Mouse (Mus musculus) CH12.LX (cell line): Measurements from ENCODE around the gene Tmx2. TPM values are rescaled to one million over a fixed set of nuclear protein-coding genes. Genes with fewer than 3 reads are reported as not detected.
"Not testable (repeated sequence)": the region's sequence is repeated elsewhere in the genome, so short reads cannot be mapped to it uniquely, and the experiment has no call there.

Source experiments
- DNase-seq: peaks from one replicate; pipeline ENCODE4 v3.0.0-alpha.2; 2013; ENCODE audit errors: extremely low read depth
- H3K27ac ChIP-seq: 2 replicates; pipeline ENCODE4 v1.5.1; 2012; ENCODE audit warnings: low read depth, mild to moderate bottlenecking, control low read depth, moderate library complexity; ENCODE audit not compliant: insufficient read depth
- H3K27me3 ChIP-seq: replicated peaks from 2 replicates; pipeline ENCODE3; 2012; ENCODE audit warnings: inconsistent platforms
- H3K36me3 ChIP-seq, 2 experiments: replicated peaks in 1 of 2; 2 replicates each; pipeline versions ENCODE3 to v1.6.1; 2012; ENCODE audit warnings: inconsistent platforms in 1 of 2, low read length in 1 of 2, mild to moderate bottlenecking in 1 of 2, mixed read lengths in 1 of 2, moderate library complexity in 1 of 2; ENCODE audit not compliant: control insufficient read depth in 1 of 2, insufficient read depth in 1 of 2
- H3K4me1 ChIP-seq, 2 experiments: 2 replicates each; pipeline ENCODE4 v1.6.1; 2012; ENCODE audit warnings: inconsistent platforms in 1 of 2, moderate library complexity in 1 of 2; ENCODE audit not compliant: insufficient read depth in 2 of 2, control insufficient read depth in 1 of 2
- H3K4me2 ChIP-seq: 2 replicates; pipeline ENCODE4 v1.6.1; 2012; ENCODE audit warnings: low read depth, mild to moderate bottlenecking, control low read depth; ENCODE audit not compliant: poor library complexity, insufficient read depth, severe bottlenecking
- H3K4me3 ChIP-seq, 3 experiments: fragments of 150-350 bp in 1 of 3; sonication (generic) in 1 of 3; replicated peaks in 1 of 3; 2 replicates each; pipeline versions ENCODE3 to v1.5.1; 2011 to 2012; ENCODE audit warnings: low read depth in 2 of 3, low read length in 2 of 3, mild to moderate bottlenecking in 2 of 3, moderate library complexity in 2 of 3, control low read depth in 1 of 3, improper control_type of control experiment in 1 of 3, inconsistent platforms in 1 of 3, mixed read lengths in 1 of 3; ENCODE audit not compliant: poor library complexity in 1 of 3
- H3K79me2 ChIP-seq: replicated peaks from 2 replicates; pipeline ENCODE4 v1.6.1; 2012; ENCODE audit warnings: mild to moderate bottlenecking, moderate library complexity; ENCODE audit not compliant: control insufficient read depth, poor library complexity, insufficient read depth, severe bottlenecking; ENCODE audit errors: extremely low read depth
- H3K9ac ChIP-seq: 2 replicates; pipeline ENCODE4 v1.6.1; 2012; ENCODE audit warnings: low read depth, mild to moderate bottlenecking, control low read depth, moderate library complexity; ENCODE audit not compliant: insufficient read depth
- H3K9me3 ChIP-seq: replicated peaks from 2 replicates; pipeline ENCODE3; 2012; ENCODE audit warnings: low read length, inconsistent platforms, mixed read lengths
- BHLHE40 ChIP-seq: IDR thresholded peaks from 2 replicates; pipeline ENCODE4 v1.6.1; 2011; ENCODE audit warnings: mild to moderate bottlenecking, low read depth, low read length, improper control_type of control experiment
- CHD1 ChIP-seq: IDR thresholded peaks from 2 replicates; pipeline ENCODE4 v1.6.1; 2012; ENCODE audit warnings: low read depth, low read length, improper control_type of control experiment, inconsistent platforms
- CHD2 ChIP-seq: IDR thresholded peaks from 2 replicates; pipeline ENCODE4 v1.6.1; 2011; ENCODE audit warnings: low read length, improper control_type of control experiment
- CTCF ChIP-seq, 2 experiments: IDR thresholded peaks in 1 of 2; conservative IDR thresholded peaks in 1 of 2; 2 replicates each; pipeline ENCODE4 v1.5.1; 2011 to 2012; ENCODE audit warnings: low read depth in 2 of 2, low read length in 2 of 2, improper control_type of control experiment in 1 of 2, inconsistent platforms in 1 of 2, mild to moderate bottlenecking in 1 of 2, moderate library complexity in 1 of 2
- HCFC1 ChIP-seq: IDR thresholded peaks from 2 replicates; pipeline ENCODE4 v1.6.1; 2012; ENCODE audit warnings: low read depth, mild to moderate bottlenecking, inconsistent platforms, low read length, improper control_type of control experiment
- IRF4 ChIP-seq: IDR thresholded peaks from 2 replicates; pipeline ENCODE4 v1.6.1; 2014; ENCODE audit warnings: low read depth, mild to moderate bottlenecking, inconsistent platforms, low read length, improper control_type of control experiment
- KAT2A ChIP-seq: IDR thresholded peaks from 2 replicates; pipeline ENCODE4 v1.6.1; 2012; ENCODE audit warnings: low read length, improper control_type of control experiment, inconsistent platforms; ENCODE audit not compliant: insufficient replicate concordance
- MAZ ChIP-seq: IDR thresholded peaks from 2 replicates; pipeline ENCODE4 v1.6.1; 2012; ENCODE audit warnings: low read depth, mild to moderate bottlenecking, inconsistent platforms, low read length, improper control_type of control experiment, moderate library complexity
- MXI1 ChIP-seq: IDR thresholded peaks from 2 replicates; pipeline ENCODE4 v1.6.1; 2011; ENCODE audit warnings: mild to moderate bottlenecking, low read depth, low read length, improper control_type of control experiment
- MYC ChIP-seq: IDR thresholded peaks from 2 replicates; pipeline ENCODE4 v1.6.1; 2011; ENCODE audit warnings: low read depth, mild to moderate bottlenecking, improper control_type of control experiment, low read length
- NELFE ChIP-seq: IDR thresholded peaks from 2 replicates; pipeline ENCODE4 v1.6.1; 2011; ENCODE audit warnings: low read depth, low read length, improper control_type of control experiment
- NRF1 ChIP-seq: IDR thresholded peaks from 2 replicates; pipeline ENCODE4 v1.6.1; 2014; ENCODE audit warnings: low read depth, mild to moderate bottlenecking, inconsistent platforms, low read length, improper control_type of control experiment, moderate library complexity
- PAX5 ChIP-seq: IDR thresholded peaks from 2 replicates; pipeline ENCODE4 v1.6.1; 2012; ENCODE audit warnings: low read length, inconsistent platforms, mixed read lengths
- POLR2AphosphoS2 ChIP-seq: IDR thresholded peaks from 2 replicates; pipeline ENCODE4 v1.6.1; 2011; ENCODE audit warnings: low read depth, low read length, improper control_type of control experiment
- RAD21 ChIP-seq: IDR thresholded peaks from 2 replicates; pipeline ENCODE4 v1.6.1; 2011; ENCODE audit warnings: low read depth, mild to moderate bottlenecking, low read length, improper control_type of control experiment, moderate library complexity
- RCOR1 ChIP-seq: conservative IDR thresholded peaks from 2 replicates; pipeline ENCODE4 v1.6.1; 2012; ENCODE audit warnings: low read depth, mild to moderate bottlenecking, inconsistent platforms, low read length, improper control_type of control experiment
- SIN3A ChIP-seq: IDR thresholded peaks from 2 replicates; pipeline ENCODE4 v1.6.1; 2012; ENCODE audit warnings: low read length, improper control_type of control experiment, inconsistent platforms
- SMC3 ChIP-seq: IDR thresholded peaks from 2 replicates; pipeline ENCODE4 v1.6.1; 2011; ENCODE audit warnings: low read depth, low read length, improper control_type of control experiment
- TCF12 ChIP-seq: IDR thresholded peaks from 2 replicates; pipeline ENCODE4 v1.6.1; 2014; ENCODE audit warnings: low read depth, mild to moderate bottlenecking, inconsistent platforms, low read length, improper control_type of control experiment
- USF1 ChIP-seq: IDR thresholded peaks from 2 replicates; pipeline ENCODE4 v1.6.1; 2014; ENCODE audit warnings: low read depth, mild to moderate bottlenecking, inconsistent platforms, low read length, improper control_type of control experiment
- ZKSCAN1 ChIP-seq: IDR thresholded peaks from 2 replicates; pipeline ENCODE4 v1.6.1; 2012; ENCODE audit warnings: low read depth, inconsistent platforms, low read length, improper control_type of control experiment, borderline replicate concordance
- ZMIZ1 ChIP-seq: IDR thresholded peaks from 2 replicates; pipeline ENCODE4 v1.6.1; 2012; ENCODE audit warnings: low read depth, mild to moderate bottlenecking, inconsistent platforms, low read length, improper control_type of control experiment
- ZNF384 ChIP-seq: IDR thresholded peaks from 2 replicates; pipeline ENCODE4 v1.6.1; 2012; ENCODE audit warnings: low read depth, low read length, improper control_type of control experiment, inconsistent platforms
- dilution Hi-C: fragments of 300-500 bp; cut with MboI; formaldehyde crosslinking; loops from 2 replicates; pipeline ENCODE4 v1.14.3; 2020; ENCODE audit warnings: low sequenced_read_pairs; ENCODE audit not compliant: extremely low pct_unique_long_range_greater_than_20kb, extremely low pct_ligation_motif_present
- in situ Hi-C: fragments of 300-500 bp; cut with MboI; formaldehyde crosslinking; loops from 3 replicates; pipeline ENCODE4 v1.14.3; 2019; ENCODE audit warnings: low sequenced_read_pairs, low pct_ligation_motif_present, low pct_unique_long_range_greater_than_20kb, mixed read lengths
- polyA plus RNA-seq: library from polyadenylated mRNA; unstranded; fragments of >175 nt; gene quantifications from 2 replicates; pipeline ENCODE4 v1.2.1, GENCODE M21; 2012; ENCODE audit warnings: low read depth; ENCODE audit not compliant: insufficient read length
- total RNA-seq, 2 experiments: library from RNA; depleted of rRNA; stranded (reverse); fragments of 300-350 nt in 1 of 2; fragments of >200 nt in 1 of 2; gene quantifications; 2 replicates each; pipeline ENCODE4 v1.2.3; 2012 to 2014

The Tmx2 gene
- total RNA-seq (2012; rRNA removed) = 58.7 and 76.5 TPM in 2 replicates
- 66.4 and 68.1 TPM in 2 replicates for total RNA-seq (2014; rRNA removed)
- 70.4 and 75.5 TPM in 2 replicates for polyA plus RNA-seq

- 0 out of 2 replicates have a peak, but pooled peaks have one; percentile 27 for TF ChIP-seq MXI1
- no peak for TF ChIP-seq POLR2AphosphoS2
- peak within 1 kb of the TSS; percentile 25; the same call in 1 of the 2 replicates for H3K27ac ChIP-seq
- no peaks in the 10 kb centered on the region for H3K27me3 ChIP-seq
- peak within 1 kb of the TSS; percentile 95 to 99 (median 96) for H3K4me3 ChIP-seq
- dilution Hi-C loops (no loop called here), in situ Hi-C loops (no loop called here)
- peaks cover 0 to 26% of the 10 kb centered on the region in 2 experiments; a peak in 2 of 4 replicates for H3K4me1 ChIP-seq
- no peaks in the 10 kb centered on the region for H3K9me3 ChIP-seq
- H3K36me3 ChIP-seq = peaks cover 16 to 45% of the 10 kb centered on the region in 2 experiments
- H3K9ac ChIP-seq = peak within 1 kb of the TSS; percentile 75
- no peak for DNase-seq
- peak within 1 kb of the TSS; percentile 87 for H3K4me2 ChIP-seq
- peaks cover 27% of the 10 kb centered on the region for H3K79me2 ChIP-seq
Observed at GRCm38 (mm10) chr2:84679016-84679415, at the start of gene Tmx2. Tmx2 (minus strand) TSS chr2:84679140.

DNA sequence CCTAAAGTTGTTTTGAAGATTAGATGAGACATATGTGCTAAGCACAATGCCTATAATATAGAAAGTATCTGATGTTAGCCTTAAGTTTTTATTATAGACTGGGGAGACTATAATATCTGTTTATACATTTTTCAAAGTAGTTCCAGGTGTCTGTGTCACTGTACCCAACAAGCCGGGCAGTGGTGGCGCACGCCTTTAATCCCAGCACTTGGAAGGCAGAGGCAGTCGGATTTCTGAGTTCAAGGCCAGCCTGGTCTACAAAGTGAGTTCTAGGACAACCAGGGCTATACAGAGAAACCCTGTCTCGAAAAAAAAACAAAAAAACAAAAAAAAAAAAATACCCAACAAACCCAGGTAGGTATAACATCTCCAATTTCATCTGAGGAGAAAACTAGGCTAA is 49.3 kb upstream of the Tmx2 start:
- H3K27me3 ChIP-seq, H3K27ac ChIP-seq, H3K9me3 ChIP-seq, DNase-seq, dilution Hi-C loops, H3K4me2 ChIP-seq, in situ Hi-C loops: not testable (repeated sequence)
- peaks cover 16 to 27% of the 10 kb centered on the region in 2 experiments for H3K36me3 ChIP-seq
- H3K4me1 ChIP-seq = peaks cover 8 to 33% of the 10 kb centered on the region in 2 experiments
- H3K79me2 ChIP-seq = peaks cover 30% of the 10 kb centered on the region
- H3K4me3 ChIP-seq = peak overlapping the region in 1 of 3 experiments; percentile 76
- H3K9ac ChIP-seq = peak overlapping the region; percentile 98; the same call in 1 of the 2 replicates

DNA sequence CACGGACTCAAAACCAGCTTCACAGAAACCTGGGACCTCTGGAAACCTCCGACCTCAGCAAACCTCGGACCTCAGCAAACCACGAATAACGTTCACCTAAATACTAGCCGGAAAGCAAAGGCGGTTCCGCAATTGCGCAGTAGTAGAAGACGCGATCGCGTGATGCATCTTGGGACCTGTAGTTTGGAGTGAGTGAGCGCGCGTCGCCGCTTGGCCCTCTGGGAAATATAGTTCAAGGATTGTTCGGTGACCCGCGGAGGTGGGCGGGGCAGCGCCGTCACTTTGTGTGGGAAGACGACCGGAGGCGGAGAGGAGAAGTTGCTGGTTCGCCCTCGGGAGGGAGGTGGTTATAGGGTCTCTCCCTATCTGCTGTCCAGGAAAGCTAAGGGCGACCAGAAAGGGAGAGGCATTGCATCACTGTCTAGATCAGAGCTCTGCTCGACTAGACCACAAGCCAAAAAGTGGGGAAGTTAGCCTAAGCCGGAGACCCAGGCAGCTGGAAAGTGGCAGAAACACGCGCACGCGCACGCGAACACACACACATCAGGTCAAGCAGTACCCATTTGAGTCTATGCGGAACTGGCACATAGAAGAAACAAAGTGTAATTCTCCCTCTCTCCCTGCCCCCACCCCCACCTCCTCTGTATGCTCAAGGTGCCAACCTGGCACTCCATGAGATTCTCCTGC is 48.4 kb upstream of the Tmx2 start, which contains the start of gene Clp1:
TSS of gene Clp1 (minus strand) at position 179 of the 687 bp plus-strand sequence.
- H3K79me2 ChIP-seq = peaks cover 30% of the 10 kb centered on the region
- dilution Hi-C loops = no loop called here
- H3K9ac ChIP-seq = peak within 1 kb of the TSS; percentile 98
- DNase-seq = peak; percentile 99
- H3K9me3 ChIP-seq = no peaks in the 10 kb centered on the region
- H3K4me1 ChIP-seq = peaks cover 8 to 33% of the 10 kb centered on the region in 2 experiments
- peak within 1 kb of the TSS; percentile 97 for H3K27ac ChIP-seq
- H3K27me3 ChIP-seq = no peaks in the 10 kb centered on the region
- in situ Hi-C loops = no loop called here
- peaks cover 16 to 31% of the 10 kb centered on the region in 2 experiments for H3K36me3 ChIP-seq
- H3K4me3 ChIP-seq = peak within 1 kb of the TSS; percentile 69 to 93 (median 76)
- peak within 1 kb of the TSS; percentile 95 for H3K4me2 ChIP-seq
- TF ChIP-seq MYC (peak; percentile 73; the same call in 1 of the 2 replicates), CHD1 (0 out of 2 replicates have a peak, but pooled peaks have one; percentile 35), ZMIZ1 (peak; percentile 85), CTCF (conservative IDR thresholded peaks at IDR 0.05 in 1 of 2, IDR thresholded peaks at IDR 0.05 in 1 of 2; ENCODE audit: low read depth in 2 of 2, low read length in 2 of 2) (no peak), RCOR1 (no peak), SMC3 (no peak), KAT2A (peak; percentile 99), PAX5 (no peak), HCFC1 (peak; percentile 100), ZNF384 (peak; percentile 48), SIN3A (peak; percentile 95), USF1 (0 out of 2 replicates have a peak, but pooled peaks have one; percentile 10), MAZ (peak; percentile 64; the same call in 1 of the 2 replicates), NELFE (peak; percentile 92), CHD2 (peak; percentile 82), NRF1 (peak; percentile 84), IRF4 (peak; percentile 68), RAD21 (no peak), BHLHE40 (peak; percentile 59), ZKSCAN1 (no peak), TCF12 (peak; percentile 84)
